Mouse (Mus musculus) bone marrow, adult 2 months (tissue): ENCODE measurements around the gene Macf1. TPM values are rescaled to one million over a fixed set of nuclear protein-coding genes. Genes with fewer than 3 reads are reported as not detected.
"Not testable (repeated sequence)": the region's sequence is repeated elsewhere in the genome, so short reads cannot be mapped to it uniquely, and the experiment has no call there.

Source experiments
- H3K27ac ChIP-seq: fragments of 200-500 bp; 2 replicates; pipeline ENCODE4 v1.5.1; 2012; ENCODE audit warnings: low read depth, mild to moderate bottlenecking, control low read depth, inconsistent platforms, low read length; ENCODE audit not compliant: control insufficient read depth, poor library complexity, insufficient read depth
- H3K4me1 ChIP-seq: fragments of 200-500 bp; 2 replicates; pipeline ENCODE4 v1.6.1; 2011; ENCODE audit warnings: low read length; ENCODE audit not compliant: control insufficient read depth, insufficient read depth
- H3K4me3 ChIP-seq: fragments of 200-500 bp; replicated peaks from 2 replicates; pipeline ENCODE3; 2011; ENCODE audit warnings: mild to moderate bottlenecking, low read depth, low read length, control low read depth; ENCODE audit not compliant: control insufficient read depth
- CTCF ChIP-seq: fragments of 200-500 bp; IDR thresholded peaks from 2 replicates; pipeline ENCODE4 v1.5.1; 2011; ENCODE audit warnings: low read length, control low read depth; ENCODE audit not compliant: control insufficient read depth, insufficient read depth
- POLR2A ChIP-seq: fragments of 200-500 bp; IDR thresholded peaks from 2 replicates; pipeline ENCODE4 v1.6.1; 2011; ENCODE audit warnings: low read depth, mild to moderate bottlenecking, control low read depth, low read length, borderline replicate concordance; ENCODE audit not compliant: control insufficient read depth
- WGBS: fragments of 180-500 bp; shearing (Covaris S2); methylation state at CpG from one replicate; pipeline ENCODE4 v1.1.7; 2018; 5-methylcytosine and 5-hydroxymethylcytosine counted together
- polyA plus RNA-seq: library from polyadenylated mRNA; stranded (reverse); fragments of >200 nt; gene quantifications from 2 replicates; pipeline ENCODE4 v1.2.4, GENCODE M21; 2011; ENCODE audit warnings: low replicate concordance; ENCODE audit not compliant: missing spikeins, insufficient read depth, insufficient read length

Macf1 gene
- polyA plus RNA-seq, 1 experiment: 124 TPM

GRCm38 (mm10) chr4:123460595-123461272 is 223.4 kb downstream of the Macf1 start:
- Histone ChIP-seq H3K4me3 (no peak overlapping the region), H3K4me1 (no peaks in the 10 kb centered on the region), H3K27ac (no peak overlapping the region)
- WGBS: 70% methylated on average over 8 of the region's 8 CpGs
- no peak for TF ChIP-seq POLR2A
- no peak for TF ChIP-seq CTCF

GRCm38 (mm10) chr4:123454871-123455640 is 229.1 kb downstream of the Macf1 start:
- WGBS: 84% methylated on average over 7 of the region's 7 CpGs
- H3K4me3 ChIP-seq: no peak overlapping the region
- H3K27ac ChIP-seq: no peak overlapping the region
- H3K4me1 ChIP-seq: no peaks in the 10 kb centered on the region
- TF ChIP-seq CTCF (no peak), POLR2A (no peak)

GRCm38 (mm10) chr4:123453729-123454128 is 230.4 kb downstream of the Macf1 start:
- WGBS: 94% methylated on average over 1 of the region's 1 CpGs
- no peak overlapping the region for H3K4me3 ChIP-seq
- no peak overlapping the region for H3K27ac ChIP-seq
- H3K4me1 ChIP-seq: no peaks in the 10 kb centered on the region
- no peak for TF ChIP-seq POLR2A
- no peak for TF ChIP-seq CTCF

GRCm38 (mm10) chr4:123451991-123452390 is 232.2 kb downstream of the Macf1 start:
- WGBS: 81% methylated on average over 3 of the region's 3 CpGs
- TF ChIP-seq POLR2A: no peak
- no peak for TF ChIP-seq CTCF
- H3K4me3 ChIP-seq: no peak overlapping the region
- no peak overlapping the region for H3K27ac ChIP-seq
- no peaks in the 10 kb centered on the region for H3K4me1 ChIP-seq

- TF ChIP-seq POLR2A: no peak
- TF ChIP-seq CTCF: no peak
- Histone ChIP-seq H3K4me1 (no peaks in the 10 kb centered on the region), H3K4me3 (no peak overlapping the region), H3K27ac (no peak overlapping the region)
Observed at GRCm38 (mm10) chr4:123449304-123449703, 234.9 kb downstream of the Macf1 start.

GRCm38 (mm10) chr4:123448015-123448414 is 236.1 kb downstream of the Macf1 start:
- Histone ChIP-seq H3K27ac (no peak overlapping the region), H3K4me3 (no peak overlapping the region), H3K4me1 (no peaks in the 10 kb centered on the region)
- 95% methylated on average over 2 of the region's 2 CpGs for WGBS
- no peak for TF ChIP-seq POLR2A
- TF ChIP-seq CTCF: no peak

GRCm38 (mm10) chr4:123447251-123447650 is 236.9 kb downstream of the Macf1 start:
- no peak for TF ChIP-seq CTCF
- no peak for TF ChIP-seq POLR2A
- 80% methylated on average over 3 of the region's 3 CpGs for WGBS
- H3K4me3 ChIP-seq: no peak overlapping the region
- H3K4me1 ChIP-seq: no peaks in the 10 kb centered on the region
- H3K27ac ChIP-seq: no peak overlapping the region

GRCm38 (mm10) chr4:123446754-123447153 is 237.4 kb downstream of the Macf1 start:
- H3K4me1 ChIP-seq: no peaks in the 10 kb centered on the region
- H3K27ac ChIP-seq: no peak overlapping the region
- no peak overlapping the region for H3K4me3 ChIP-seq
- TF ChIP-seq POLR2A (no peak), CTCF (no peak)
- 63% methylated on average over 7 of the region's 7 CpGs for WGBS

GRCm38 (mm10) chr4:123446221-123446620 is 237.9 kb downstream of the Macf1 start:
- H3K4me3 ChIP-seq, H3K27ac ChIP-seq, H3K4me1 ChIP-seq: not testable (repeated sequence)
- WGBS: 82% methylated on average over 2 of the region's 2 CpGs

- WGBS: 84% methylated on average over 5 of the region's 5 CpGs
- Histone ChIP-seq H3K4me1 (no peaks in the 10 kb centered on the region), H3K27ac (no peak overlapping the region), H3K4me3 (no peak overlapping the region)
- TF ChIP-seq CTCF (no peak), POLR2A (no peak)
Observed at GRCm38 (mm10) chr4:123438414-123438813, 245.7 kb downstream of the Macf1 start.
